Mouse (Mus musculus): ENCODE results near the gene Vmn2r83.

Vmn2r83 gene

DNA sequence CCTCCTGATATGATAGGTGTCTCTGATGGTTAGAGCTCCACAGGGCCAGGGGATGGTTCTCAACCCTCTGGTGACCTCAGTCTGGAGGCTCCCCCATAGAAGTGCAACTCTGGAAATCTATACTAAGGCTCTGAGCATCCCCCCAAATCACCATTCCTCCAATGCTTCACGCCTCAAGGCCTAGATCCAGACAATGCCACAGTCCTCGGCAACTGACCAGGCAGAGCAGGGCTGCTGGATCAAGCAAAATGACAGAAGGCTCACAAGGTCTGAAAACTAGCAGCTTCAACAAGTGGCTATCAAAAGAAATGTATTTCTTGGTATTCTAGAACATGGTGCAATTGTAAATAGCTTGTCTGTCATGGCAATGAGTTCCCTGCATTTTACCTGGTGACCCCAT is 69.2 kb downstream of the Vmn2r83 start:
- DNase-seq (ENCODE audit: low spot score), result no peak

DNA sequence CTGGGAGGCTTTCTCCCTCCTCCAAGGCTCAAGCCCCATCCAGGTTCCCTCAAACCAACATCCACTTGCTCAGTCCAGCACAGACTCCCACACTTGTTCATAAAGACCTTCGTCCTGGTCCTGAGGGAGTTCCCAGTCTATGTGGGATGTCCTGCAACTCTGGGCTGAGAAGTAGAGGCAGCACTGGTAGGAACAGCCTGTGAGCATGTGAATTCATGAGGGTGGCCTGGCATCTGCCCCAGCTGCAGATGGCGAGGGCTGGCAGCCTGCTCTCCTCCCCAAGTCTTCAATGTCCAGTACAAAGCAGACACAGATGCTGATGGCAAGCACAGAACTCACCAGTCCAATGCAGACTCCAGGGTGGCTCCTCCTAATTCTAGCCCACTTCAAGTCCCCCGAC is 69.8 kb downstream of the Vmn2r83 start:
- DNase-seq (ENCODE audit: low spot score), result no peak

DNA sequence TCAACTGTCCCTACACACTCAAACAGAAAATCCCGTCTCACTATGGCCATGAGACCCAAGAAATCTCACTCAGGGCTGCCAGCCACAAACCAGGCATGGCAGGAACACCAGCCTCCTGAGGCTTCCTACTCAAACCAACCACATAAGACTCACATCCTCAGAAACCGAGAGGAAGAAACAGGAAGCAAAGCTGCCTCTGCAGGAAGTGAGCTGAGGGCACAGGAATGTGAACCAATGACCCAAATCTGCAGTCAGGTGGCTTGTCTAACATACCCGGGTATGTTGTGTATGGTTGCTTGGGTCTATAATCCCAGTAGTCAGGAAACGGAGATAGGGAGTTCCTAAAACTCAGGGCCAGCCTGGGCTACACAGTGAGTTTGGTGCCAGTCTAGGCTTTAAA is 70.3 kb downstream of the Vmn2r83 start:
- DNase-seq (ENCODE audit: low spot score), result no peak

DNA sequence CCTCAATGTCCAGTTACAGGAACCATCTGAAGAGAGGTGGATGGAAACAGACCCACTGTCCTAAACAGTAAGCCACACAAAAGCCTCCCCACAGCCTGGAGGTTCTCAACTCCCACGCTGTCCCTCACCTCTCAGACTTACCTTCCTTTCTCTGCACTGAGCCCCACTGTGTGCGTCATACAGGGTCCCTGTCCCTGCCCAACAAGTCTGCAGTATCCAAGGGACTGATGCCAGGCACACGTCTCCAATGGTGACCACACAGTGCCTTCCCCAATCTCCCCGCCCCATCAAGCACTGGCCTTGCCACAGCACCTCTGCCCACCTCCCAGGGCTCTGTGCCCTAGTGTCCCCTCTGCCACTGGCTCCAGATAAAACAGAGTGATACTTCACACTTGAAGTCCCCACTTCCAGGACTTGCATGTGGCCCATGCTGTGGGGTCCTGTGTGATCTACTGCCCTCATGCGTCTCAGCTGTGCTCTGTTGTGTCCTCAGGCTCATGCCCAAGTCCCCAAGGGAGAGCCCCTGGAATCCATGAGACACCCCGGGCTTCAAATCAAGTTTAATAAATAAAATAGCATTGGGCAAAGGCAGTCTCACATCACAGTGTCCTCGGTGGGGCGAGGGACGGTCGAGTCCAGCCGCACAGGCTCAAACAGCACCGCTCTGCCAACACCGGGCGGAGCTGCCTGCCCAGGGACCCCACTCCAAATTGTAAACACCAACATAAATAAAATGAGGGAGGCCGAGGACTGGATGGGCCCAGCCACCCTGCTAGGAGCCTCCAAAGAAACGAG is 71.4 kb downstream of the Vmn2r83 start:
- no peak for DNase-seq (ENCODE audit: low spot score)

DNA sequence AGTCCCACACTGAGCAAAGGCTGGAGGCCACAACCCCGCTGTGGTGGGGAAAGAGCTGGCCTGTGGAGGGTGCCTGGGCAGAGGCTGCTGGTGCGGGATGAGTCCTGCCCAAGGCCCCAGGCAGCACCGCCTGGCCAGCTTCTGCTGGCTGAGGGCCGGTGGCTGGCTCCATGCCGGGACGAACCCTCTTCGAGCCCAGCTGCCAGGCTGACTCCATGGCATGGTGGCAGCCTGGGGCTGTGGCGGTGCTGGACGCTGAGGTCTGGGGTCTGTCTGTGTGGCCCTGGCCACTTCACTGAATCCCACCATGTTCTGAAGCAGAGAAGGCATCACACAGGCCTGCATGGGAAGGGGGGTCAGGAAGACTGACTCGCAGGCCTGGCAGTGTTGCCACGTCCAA is 72.2 kb downstream of the Vmn2r83 start:
- DNase-seq (ENCODE audit: low spot score), result no peak

DNA sequence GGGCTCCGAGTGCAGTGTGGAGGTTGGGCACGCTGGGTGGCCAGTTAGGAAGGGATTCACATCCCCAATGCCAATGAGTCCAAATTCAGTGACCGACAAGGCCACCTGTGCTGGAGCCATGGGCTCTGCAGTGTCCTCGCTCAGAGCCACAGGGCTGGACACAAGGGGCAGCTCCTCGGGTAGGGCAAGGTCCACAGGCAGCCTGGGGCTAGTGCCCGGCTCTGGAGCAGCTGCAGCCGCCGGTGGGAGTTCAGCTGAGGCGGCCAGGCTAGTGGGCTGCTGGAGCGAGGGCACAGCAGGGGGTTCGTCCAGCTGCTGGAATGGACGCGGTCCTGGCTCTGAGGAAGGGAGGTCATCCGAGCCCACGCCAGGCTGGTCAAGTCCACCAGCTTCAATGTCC is 73.0 kb downstream of the Vmn2r83 start:
- DNase-seq (ENCODE audit: low spot score), result no peak

DNA sequence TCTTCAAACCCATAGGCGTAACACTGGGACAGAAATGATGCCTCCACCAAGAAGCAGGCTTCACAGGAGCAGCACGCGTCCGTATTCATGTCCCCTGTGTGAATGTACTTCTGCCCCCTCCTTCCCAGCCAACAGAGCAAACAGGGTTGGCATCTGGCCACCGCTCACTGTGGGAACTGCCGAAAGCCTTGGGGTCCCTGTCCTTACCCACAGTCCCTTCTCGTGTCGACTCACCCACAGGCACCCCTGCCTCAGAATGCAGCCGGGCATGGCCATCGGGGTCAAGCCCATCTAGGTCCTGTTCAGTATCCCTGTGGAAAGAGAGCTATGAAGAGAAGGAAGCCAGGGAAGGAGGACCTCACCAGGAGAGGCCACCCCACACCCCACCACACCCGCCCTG is 73.6 kb downstream of the Vmn2r83 start:
- no peak for DNase-seq (ENCODE audit: low spot score)

Data from left cerebral cortex, adult 11 months (tissue).